Mouse (Mus musculus) C2C12 (cell line): Measurements from ENCODE around the gene Stard13. TPM values are rescaled to one million over a fixed set of nuclear protein-coding genes. Genes with fewer than 3 reads are reported as not detected.

Experiments used
- H3K27me3 ChIP-seq: one replicate; pipeline ENCODE4 v1.6.1; 2011; ENCODE audit not compliant: control insufficient read depth, insufficient read depth, insufficient read length
- H3K36me3 ChIP-seq: one replicate; pipeline ENCODE4 v1.6.1; 2011; ENCODE audit not compliant: control insufficient read depth, insufficient read depth
- H3K4me3 ChIP-seq: one replicate; pipeline ENCODE4 v1.5.1; 2011; ENCODE audit warnings: mild to moderate bottlenecking, control low read depth; ENCODE audit not compliant: poor library complexity, insufficient read depth, severe bottlenecking
- H3K79me2 ChIP-seq: one replicate; pipeline ENCODE4 v1.6.1; 2011; ENCODE audit not compliant: control insufficient read depth, insufficient read depth
- H3K79me3 ChIP-seq: one replicate; pipeline ENCODE4 v1.6.1; 2011; ENCODE audit warnings: low read depth, control low read depth
- H3ac ChIP-seq: one replicate; pipeline ENCODE3; 2011; ENCODE audit warnings: low read depth; ENCODE audit not compliant: control insufficient read depth, insufficient read length
- CEBPB ChIP-seq: IDR thresholded peaks from one replicate; pipeline ENCODE4 v1.6.1; 2011; ENCODE audit warnings: low read depth, mild to moderate bottlenecking, control low read depth, moderate library complexity
- CTCF ChIP-seq: IDR thresholded peaks from one replicate; pipeline ENCODE4 v1.5.1; 2011; ENCODE audit not compliant: control insufficient read depth, insufficient read depth, insufficient read length
- FOSL1 ChIP-seq: IDR thresholded peaks from one replicate; pipeline ENCODE4 v1.8.0; 2011; ENCODE audit warnings: mild to moderate bottlenecking, low read length; ENCODE audit not compliant: poor library complexity, insufficient read depth, severe bottlenecking
- MAX ChIP-seq: IDR thresholded peaks from one replicate; pipeline ENCODE4 v1.6.1; 2011; ENCODE audit warnings: mild to moderate bottlenecking, control low read depth
- MYOD1 ChIP-seq: IDR thresholded peaks from one replicate; pipeline ENCODE4 v1.6.1; 2011; ENCODE audit warnings: low read depth; ENCODE audit not compliant: control insufficient read depth, insufficient read length
- MYOG ChIP-seq: IDR thresholded peaks from one replicate; pipeline ENCODE4 v1.6.1; 2011; ENCODE audit not compliant: control insufficient read depth, insufficient read length; ENCODE audit errors: extremely low read depth
- USF1 ChIP-seq: IDR thresholded peaks from one replicate; pipeline ENCODE4 v1.6.1; 2011; ENCODE audit warnings: low read depth, mild to moderate bottlenecking, control low read depth, moderate library complexity
- polyA plus RNA-seq: library from polyadenylated mRNA; unstranded; fragments of >200 nt; fragmentation: generic; extraction: Trizol; gene quantifications from one replicate; pipeline ENCODE4 v1.2.1, GENCODE M21; 2012; ENCODE audit warnings: missing spikeins

Gene Stard13
- polyA plus RNA-seq, 1 experiment = 6.6 TPM

DNA sequence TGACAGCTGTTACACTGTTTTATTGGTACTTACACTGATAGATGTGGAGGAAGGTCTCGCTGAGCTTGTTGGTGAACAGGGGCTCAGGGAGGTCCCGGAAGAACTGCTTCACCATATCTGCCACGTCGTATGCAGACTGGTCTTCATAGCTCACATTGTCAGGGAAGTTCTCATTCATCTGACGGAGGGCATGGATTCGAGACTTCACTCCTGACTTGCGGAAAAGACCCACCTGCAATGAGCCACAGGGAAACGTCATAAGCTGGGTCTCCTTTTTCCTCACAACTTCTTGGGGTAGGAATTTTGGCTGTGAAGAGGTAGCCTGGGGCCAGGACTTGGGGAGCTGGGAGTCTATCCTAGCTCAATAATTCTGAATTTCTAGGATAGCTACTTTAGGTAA, 181.3 kb downstream of the Stard13 start:
- H3K27me3 ChIP-seq = no peaks in the 10 kb centered on the region
- no peak overlapping the region for H3K4me3 ChIP-seq
- no peak overlapping the region for H3ac ChIP-seq
- no peak for TF ChIP-seq MYOD1
- H3K79me3 ChIP-seq = no peaks in the 10 kb centered on the region
- no peaks in the 10 kb centered on the region for H3K79me2 ChIP-seq
- H3K36me3 ChIP-seq = peaks cover 80% of the 10 kb centered on the region

DNA sequence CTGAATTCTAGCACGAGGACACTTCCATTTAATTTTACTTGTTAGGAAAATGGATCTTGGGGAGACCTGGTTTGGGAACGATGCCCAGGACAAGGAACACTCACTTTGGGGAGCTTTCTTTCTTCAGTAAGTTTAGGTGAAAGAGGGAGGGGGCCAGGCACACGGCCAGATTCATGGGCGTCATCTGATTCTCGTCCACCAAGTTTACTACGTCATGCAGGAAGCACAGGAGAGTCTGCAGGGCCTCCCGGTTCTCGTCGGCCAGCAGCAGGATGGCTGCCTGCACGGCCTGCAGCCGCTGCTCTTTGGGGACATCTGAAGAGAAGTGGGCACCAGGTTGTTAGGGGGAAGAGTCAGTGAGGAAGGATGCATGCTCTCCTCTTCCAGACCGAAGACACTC, 186.1 kb downstream of the Stard13 start:
- Histone ChIP-seq H3K79me3 (no peaks in the 10 kb centered on the region), H3K79me2 (no peaks in the 10 kb centered on the region), H3ac (no peak overlapping the region), H3K27me3 (no peaks in the 10 kb centered on the region), H3K36me3 (peaks cover 87% of the 10 kb centered on the region), H3K4me3 (no peak overlapping the region)
- TF ChIP-seq MAX (no peak), FOSL1 (no peak)

DNA sequence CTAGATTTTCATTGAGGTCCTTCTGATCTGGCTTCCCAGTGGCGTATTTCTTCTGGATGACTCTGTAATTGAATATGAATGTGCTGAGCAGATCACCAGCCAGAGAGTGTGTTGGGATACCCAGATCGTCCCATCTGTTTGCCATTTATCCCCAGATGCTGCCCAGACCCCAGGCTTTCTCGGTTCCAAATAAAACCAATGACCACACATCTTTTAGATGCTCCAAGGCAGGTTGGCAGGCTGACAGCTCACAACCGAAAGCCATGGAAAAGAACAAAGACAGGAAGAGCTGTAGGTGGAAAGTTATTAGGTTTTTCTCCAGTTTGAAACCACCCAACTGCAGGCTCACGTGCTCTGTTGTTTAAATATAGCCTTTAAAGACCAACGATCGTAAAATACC, 186.7 kb downstream of the Stard13 start:
- no peak overlapping the region for H3ac ChIP-seq
- no peak overlapping the region for H3K4me3 ChIP-seq
- H3K27me3 ChIP-seq = no peaks in the 10 kb centered on the region
- no peaks in the 10 kb centered on the region for H3K79me3 ChIP-seq
- H3K36me3 ChIP-seq = peaks cover 86% of the 10 kb centered on the region
- TF ChIP-seq CTCF (no peak), MAX (no peak), FOSL1 (no peak), CEBPB (no peak), MYOG (no peak), MYOD1 (no peak), USF1 (no peak)
- no peaks in the 10 kb centered on the region for H3K79me2 ChIP-seq

DNA sequence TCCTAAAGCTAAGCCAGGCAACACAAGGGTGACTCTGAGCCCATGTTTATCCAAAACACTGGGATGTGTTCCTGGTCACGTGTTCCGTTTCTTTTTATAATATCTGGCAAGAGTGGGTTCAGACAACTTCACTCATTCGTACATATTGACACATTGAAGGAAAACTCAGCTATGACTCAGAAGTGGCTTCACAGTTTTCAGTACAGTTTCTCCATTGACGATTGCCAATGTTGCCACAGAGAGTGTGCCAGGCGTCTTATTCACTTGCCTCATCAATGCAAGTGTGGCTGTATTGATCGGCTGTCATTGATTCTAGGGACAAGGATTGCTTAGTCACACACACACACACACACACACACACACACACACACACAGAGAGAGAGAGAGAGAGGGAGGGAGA, 187.5 kb downstream of the Stard13 start:
- H3ac ChIP-seq = no peak overlapping the region

DNA sequence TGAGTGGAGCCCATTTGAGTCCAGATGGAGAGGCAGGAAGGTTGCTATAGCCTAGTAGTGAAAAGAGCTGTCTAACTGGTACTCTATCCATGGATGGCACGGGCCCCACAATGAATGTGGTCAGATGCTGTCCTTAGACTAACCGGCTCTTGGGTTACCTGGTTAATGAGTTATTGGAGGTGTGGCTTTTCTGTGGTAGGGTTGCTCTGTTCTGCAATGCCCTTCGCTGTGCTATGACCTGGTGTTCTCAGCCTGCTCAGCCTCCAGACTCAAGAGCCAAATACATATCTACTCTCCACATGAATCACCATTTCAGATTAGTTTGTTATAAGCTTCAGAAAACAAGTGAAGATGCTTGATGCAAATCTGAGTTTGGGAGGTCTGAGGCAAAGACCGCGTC, 190.7 kb downstream of the Stard13 start:
- Histone ChIP-seq H3ac (no peak overlapping the region), H3K27me3 (no peaks in the 10 kb centered on the region), H3K4me3 (no peak overlapping the region), H3K79me3 (no peaks in the 10 kb centered on the region), H3K36me3 (peaks cover 74% of the 10 kb centered on the region), H3K79me2 (no peaks in the 10 kb centered on the region)
- TF ChIP-seq FOSL1 (no peak), MAX (no peak), USF1 (no peak), CEBPB (no peak), MYOD1 (no peak), MYOG (no peak), CTCF (no peak)

More for the DNA sequence above, 187.5 kb downstream of the Stard13 start:
- Histone ChIP-seq H3K79me3 (no peaks in the 10 kb centered on the region), H3K4me3 (no peak overlapping the region), H3K27me3 (no peaks in the 10 kb centered on the region), H3K79me2 (no peaks in the 10 kb centered on the region), H3K36me3 (peaks cover 86% of the 10 kb centered on the region)
- TF ChIP-seq MAX (no peak), FOSL1 (no peak), MYOD1 (no peak), USF1 (no peak), MYOG (no peak), CEBPB (no peak)

DNA sequence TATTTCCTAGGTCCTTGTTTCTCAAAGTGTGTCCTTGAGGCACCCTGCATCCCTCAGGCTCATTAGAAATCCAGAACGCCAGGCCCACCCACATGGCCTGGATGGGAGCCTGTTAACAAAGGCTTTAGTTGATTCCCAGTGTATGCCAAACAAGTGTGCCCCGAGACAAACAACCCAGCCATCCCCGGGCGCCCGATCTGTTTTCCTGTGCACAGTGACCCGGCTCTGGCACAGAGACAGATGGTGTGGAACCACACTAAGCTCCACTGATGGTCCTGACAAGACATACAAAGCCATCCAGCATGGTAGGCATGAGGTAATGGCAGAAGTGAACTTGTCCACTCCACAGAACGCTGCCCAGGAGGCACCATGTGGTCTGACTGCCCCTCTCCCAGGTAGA, 195.8 kb downstream of the Stard13 start:
- Histone ChIP-seq H3ac (no peak overlapping the region), H3K4me3 (no peak overlapping the region), H3K27me3 (no peaks in the 10 kb centered on the region), H3K36me3 (peaks cover 37% of the 10 kb centered on the region), H3K79me3 (no peaks in the 10 kb centered on the region), H3K79me2 (no peaks in the 10 kb centered on the region)
- no peak for TF ChIP-seq FOSL1
- TF ChIP-seq MAX = no peak
- TF ChIP-seq CTCF = no peak
- no peak for TF ChIP-seq MYOG
- no peak for TF ChIP-seq MYOD1
- no peak for TF ChIP-seq CEBPB
- no peak for TF ChIP-seq USF1
